Mouse (Mus musculus) myocyte (in vitro differentiated cells): ENCODE measurements at regions not wholly inside any gene's neighbourhood (a gene's known extent, or its start where the extent isn't known, plus 50 kb on each side); places are given as distances from the start of the nearest gene placed in this dataset.

Experiments
- H3K27me3 ChIP-seq: one replicate; pipeline ENCODE4 v1.6.1; 2011; ENCODE audit not compliant: control insufficient read depth, insufficient read depth, insufficient read length
- H3K36me3 ChIP-seq: one replicate; pipeline ENCODE4 v1.6.1; 2011; ENCODE audit not compliant: control insufficient read depth, insufficient read depth
- H3K4me2 ChIP-seq: one replicate; pipeline ENCODE4 v1.6.1; 2011; ENCODE audit warnings: low read depth, control low read depth
- H3K4me3 ChIP-seq: one replicate; pipeline ENCODE4 v1.5.1; 2011; ENCODE audit warnings: mild to moderate bottlenecking, control low read depth, moderate library complexity
- H3K79me2 ChIP-seq: one replicate; pipeline ENCODE4 v1.6.1; 2011; ENCODE audit not compliant: control insufficient read depth, insufficient read depth
- H3ac ChIP-seq: one replicate; pipeline ENCODE4 v1.6.1; 2011; ENCODE audit not compliant: control insufficient read depth, insufficient read length
- CEBPB ChIP-seq: IDR thresholded peaks from 2 replicates; pipeline ENCODE4 v1.6.1; 2011; ENCODE audit warnings: mild to moderate bottlenecking, moderate library complexity; ENCODE audit not compliant: poor library complexity, insufficient read depth, severe bottlenecking
- E2F4 ChIP-seq: IDR thresholded peaks from one replicate; pipeline ENCODE4 v1.6.1; 2011; ENCODE audit warnings: mild to moderate bottlenecking, control low read depth, moderate library complexity; ENCODE audit not compliant: insufficient read depth
- MAX ChIP-seq: IDR thresholded peaks from one replicate; pipeline ENCODE4 v1.6.1; 2011; ENCODE audit warnings: low read depth, mild to moderate bottlenecking, control low read depth
- MYOD1 ChIP-seq, 3 experiments: IDR thresholded peaks; one replicate each; pipeline ENCODE4 v1.6.1; 2011; ENCODE audit warnings: control low read depth in 2 of 3, low read depth in 2 of 3, mild to moderate bottlenecking in 2 of 3, moderate library complexity in 1 of 3; ENCODE audit not compliant: insufficient read length in 2 of 3, control insufficient read depth in 1 of 3
- MYOG ChIP-seq, 3 experiments: IDR thresholded peaks; one replicate each; pipeline ENCODE4 v1.6.1; 2011; ENCODE audit warnings: control low read depth in 2 of 3, low read depth in 2 of 3, mild to moderate bottlenecking in 2 of 3; ENCODE audit not compliant: insufficient read length in 2 of 3, control insufficient read depth in 1 of 3, insufficient read depth in 1 of 3
- POLR2A ChIP-seq: IDR thresholded peaks from one replicate; pipeline ENCODE4 v1.6.1; 2011; ENCODE audit warnings: low read depth, mild to moderate bottlenecking, control low read depth, moderate library complexity; ENCODE audit not compliant: insufficient read length
- POLR2AphosphoS2 ChIP-seq: IDR thresholded peaks from one replicate; pipeline ENCODE4 v1.6.1; 2011; ENCODE audit warnings: low read depth, control low read depth; ENCODE audit not compliant: insufficient read length
- REST ChIP-seq: IDR thresholded peaks from one replicate; pipeline ENCODE4 v1.6.1; 2011; ENCODE audit warnings: mild to moderate bottlenecking, control low read depth, moderate library complexity; ENCODE audit not compliant: insufficient read depth, insufficient read length
- SRF ChIP-seq: IDR thresholded peaks from one replicate; pipeline ENCODE4 v1.6.1; 2011; ENCODE audit warnings: low read depth; ENCODE audit not compliant: control insufficient read depth, insufficient read length
- TCF12 ChIP-seq: IDR thresholded peaks from one replicate; pipeline ENCODE4 v1.6.1; 2011; ENCODE audit warnings: mild to moderate bottlenecking, control low read depth; ENCODE audit not compliant: poor library complexity, insufficient read depth, severe bottlenecking
- TCF3 ChIP-seq: IDR thresholded peaks from one replicate; pipeline ENCODE4 v1.6.1; 2011; ENCODE audit warnings: low read depth, control low read depth; ENCODE audit not compliant: insufficient read length
- USF1 ChIP-seq: IDR thresholded peaks from one replicate; pipeline ENCODE4 v1.6.1; 2011; ENCODE audit warnings: low read depth, mild to moderate bottlenecking, control low read depth, moderate library complexity

- H3K36me3 ChIP-seq: no peaks in the 10 kb centered on the region
- H3K27me3 ChIP-seq: no peaks in the 10 kb centered on the region
- no peak for TF ChIP-seq MYOG (IDR thresholded peaks at IDR 0.05; ENCODE audit: control insufficient read depth in 1 of 3, insufficient read depth in 1 of 3, insufficient read length in 2 of 3, low read depth in 2 of 3)
- TF ChIP-seq MYOD1 (IDR thresholded peaks at IDR 0.05; ENCODE audit: control insufficient read depth in 1 of 3, insufficient read length in 2 of 3, low read depth in 2 of 3): no peak
- no peak for TF ChIP-seq CEBPB
- TF ChIP-seq E2F4: no peak
- no peak for TF ChIP-seq MAX
- TF ChIP-seq POLR2A: no peak
- no peak for TF ChIP-seq USF1
- no peak for TF ChIP-seq TCF12
- TF ChIP-seq REST: no peak
- TF ChIP-seq SRF: no peak
- no peak for TF ChIP-seq TCF3
- TF ChIP-seq POLR2AphosphoS2: no peak
- no peaks in the 10 kb centered on the region for H3K79me2 ChIP-seq
- no peak overlapping the region for H3K4me3 ChIP-seq
- no peak overlapping the region for H3K4me2 ChIP-seq
- no peak overlapping the region for H3ac ChIP-seq
These were observed 98.6 kb upstream of the Fam204a start for GRCm38 (mm10) chr19:60325112-60325511.

- Histone ChIP-seq H3ac (no peak overlapping the region), H3K36me3 (no peaks in the 10 kb centered on the region), H3K79me2 (no peaks in the 10 kb centered on the region), H3K4me2 (no peak overlapping the region), H3K27me3 (no peaks in the 10 kb centered on the region), H3K4me3 (no peak overlapping the region)
- TF ChIP-seq TCF12 (no peak), E2F4 (no peak), TCF3 (no peak), REST (no peak), CEBPB (no peak), MYOD1 (IDR thresholded peaks at IDR 0.05; ENCODE audit: control insufficient read depth in 1 of 3, insufficient read length in 2 of 3, low read depth in 2 of 3) (no peak)
These were observed 84.1 kb upstream of the Fam204a start for GRCm38 (mm10) chr19:60310591-60310990.

GRCm38 (mm10) chr19:60302371-60302770 lies 75.9 kb upstream of the Fam204a start:
- no peaks in the 10 kb centered on the region for H3K79me2 ChIP-seq
- H3K4me3 ChIP-seq: no peak overlapping the region
- H3K4me2 ChIP-seq: no peak overlapping the region
- H3ac ChIP-seq: no peak overlapping the region
- H3K36me3 ChIP-seq: no peaks in the 10 kb centered on the region
- TF ChIP-seq POLR2AphosphoS2 (no peak), MYOG (IDR thresholded peaks at IDR 0.05; ENCODE audit: control insufficient read depth in 1 of 3, insufficient read depth in 1 of 3, insufficient read length in 2 of 3, low read depth in 2 of 3) (no peak), POLR2A (no peak), USF1 (no peak), MYOD1 (IDR thresholded peaks at IDR 0.05; ENCODE audit: control insufficient read depth in 1 of 3, insufficient read length in 2 of 3, low read depth in 2 of 3) (no peak), SRF (no peak), REST (no peak), CEBPB (no peak), MAX (no peak), TCF3 (no peak), TCF12 (no peak), E2F4 (no peak)
- H3K27me3 ChIP-seq: no peaks in the 10 kb centered on the region

GRCm38 (mm10) chr19:60300891-60301290 lies 74.4 kb upstream of the Fam204a start:
- Histone ChIP-seq H3K4me3 (no peak overlapping the region), H3K4me2 (no peak overlapping the region), H3K27me3 (no peaks in the 10 kb centered on the region), H3ac (no peak overlapping the region), H3K36me3 (no peaks in the 10 kb centered on the region), H3K79me2 (no peaks in the 10 kb centered on the region)
- TF ChIP-seq E2F4 (no peak), MYOG (IDR thresholded peaks at IDR 0.05; ENCODE audit: control insufficient read depth in 1 of 3, insufficient read depth in 1 of 3, insufficient read length in 2 of 3, low read depth in 2 of 3) (no peak), TCF3 (no peak), USF1 (no peak), POLR2A (no peak), SRF (no peak), POLR2AphosphoS2 (no peak), TCF12 (no peak), REST (no peak), MYOD1 (IDR thresholded peaks at IDR 0.05; ENCODE audit: control insufficient read depth in 1 of 3, insufficient read length in 2 of 3, low read depth in 2 of 3) (no peak), MAX (no peak), CEBPB (no peak)

- no peak overlapping the region for H3K4me2 ChIP-seq
- no peaks in the 10 kb centered on the region for H3K36me3 ChIP-seq
- no peaks in the 10 kb centered on the region for H3K27me3 ChIP-seq
- no peaks in the 10 kb centered on the region for H3K79me2 ChIP-seq
- no peak overlapping the region for H3ac ChIP-seq
- no peak overlapping the region for H3K4me3 ChIP-seq
- no peak for TF ChIP-seq REST
- peak; percentile 5 for TF ChIP-seq USF1
These were observed 63.7 kb upstream of the Fam204a start for GRCm38 (mm10) chr19:60290244-60290643.
